ENCODE assay signal across 28 mouse cellular contexts in genomic region chr2:180133911-180134310, GRCm38 (mm10). TPM values are rescaled to one million over a fixed set of nuclear protein-coding genes. Genes with fewer than 3 reads are reported as not detected.
DNase-seq lines count a peak whose midpoint lies in the region; ATAC-seq and TF ChIP-seq lines count a peak whose summit lies in the region.
"Had no signal": no experiment of that assay in that cellular context is flagged by ENCODE, and none has a peak within 500 bp of the region (broad histone marks: within the 10 kb centered on the region; RNA-seq: fewer than 3 reads in every experiment).

No protein-coding gene starts in this region.

- H3K4me1 ChIP-seq in heart, embryonic 13.5 days, result peaks cover 25% of the 10 kb centered on the region
- no peaks in the 10 kb centered on the region for H3K4me1 ChIP-seq in midbrain, embryonic 11.5 days (ENCODE audit: control insufficient read depth, insufficient read depth, low read length)
- no peaks in the 10 kb centered on the region for H3K4me1 ChIP-seq in midbrain, embryonic 15.5 days
- no peaks in the 10 kb centered on the region for H3K4me1 ChIP-seq in hindbrain, postnatal 0 days (ENCODE audit: insufficient read depth, low read length)
- H3K4me1 ChIP-seq: embryonic facial prominence, embryonic 15.5 days; forebrain, embryonic 15.5 days; hindbrain, embryonic 10.5 days; hindbrain, embryonic 15.5 days had no signal

- H3K36me3 ChIP-seq in heart, embryonic 13.5 days, result peaks cover 17% of the 10 kb centered on the region
- 0 out of 2 replicates have a peak, but pooled peaks cover 2% of the 10 kb centered on the region for H3K36me3 ChIP-seq in midbrain, embryonic 11.5 days (ENCODE audit: control insufficient read depth, insufficient read depth, low read length)
- H3K36me3 ChIP-seq in midbrain, embryonic 15.5 days (replicated peaks), result peaks cover 11% of the 10 kb centered on the region; the same call in 1 of the 2 replicates
- peaks cover 3% of the 10 kb centered on the region; the same call in 1 of the 2 replicates for H3K36me3 ChIP-seq in hindbrain, postnatal 0 days (ENCODE audit: insufficient read depth, low read length)

- no peak for DNase-seq in heart, postnatal 14 days
- DNase-seq in midbrain, embryonic 11.5 days (ENCODE audit: low spot score, missing footprints), result peak; percentile 53
- DNase-seq in hindbrain, postnatal 0 days (ENCODE audit: low spot score), result no peak
- DNase-seq: adrenal gland, adult 8-10 months; adrenal gland, postnatal 36 days; B cell, adult 2 months; cerebellum, adult 11 months; cerebellum, adult 8-10 months; cerebellum, postnatal 14 days; embryo, embryonic 11 days; gastrocnemius, postnatal 36 days; heart, adult 2 months had no signal

- no peak overlapping the region for H3K9ac ChIP-seq in heart, embryonic 13.5 days
- H3K9ac ChIP-seq in midbrain, embryonic 11.5 days (ENCODE audit: low read length), result no peak overlapping the region
- H3K9ac ChIP-seq in midbrain, embryonic 15.5 days, result no peak overlapping the region
- H3K9ac ChIP-seq in hindbrain, postnatal 0 days (replicated peaks; ENCODE audit: low read length), result no peak overlapping the region
- H3K9ac ChIP-seq: embryonic facial prominence, embryonic 15.5 days; forebrain, embryonic 15.5 days; hindbrain, embryonic 15.5 days had no signal

- WGBS in heart, embryonic 13.5 days, result 74% methylated on average over 3 of the region's 3 CpGs
- 93% methylated on average over 3 of the region's 3 CpGs for WGBS in midbrain, embryonic 11.5 days
- 90% methylated on average over 3 of the region's 3 CpGs for WGBS in midbrain, embryonic 15.5 days
- 83% methylated on average over 3 of the region's 3 CpGs for WGBS in hindbrain, postnatal 0 days

- H3K9me3 ChIP-seq in heart, embryonic 13.5 days, result no peaks in the 10 kb centered on the region
- no peaks in the 10 kb centered on the region for H3K9me3 ChIP-seq in midbrain, embryonic 11.5 days (ENCODE audit: control insufficient read depth, low read length)
- H3K9me3 ChIP-seq in midbrain, embryonic 15.5 days, result no peaks in the 10 kb centered on the region
- H3K9me3 ChIP-seq in hindbrain, postnatal 0 days (ENCODE audit: low read length), result no peaks in the 10 kb centered on the region
- H3K9me3 ChIP-seq: embryonic facial prominence, embryonic 15.5 days; forebrain, embryonic 15.5 days; G1E; hindbrain, embryonic 10.5 days; hindbrain, embryonic 15.5 days had no signal

- no peak overlapping the region for H3K4me3 ChIP-seq in heart, embryonic 13.5 days
- no peak overlapping the region for H3K4me3 ChIP-seq in midbrain, embryonic 11.5 days (ENCODE audit: low read depth, low read length)
- H3K4me3 ChIP-seq in midbrain, embryonic 15.5 days, result no peak overlapping the region
- no peak overlapping the region for H3K4me3 ChIP-seq in hindbrain, postnatal 0 days (ENCODE audit: low read length)
- H3K4me3 ChIP-seq: embryonic facial prominence, embryonic 15.5 days; erythroblast, embryonic 14.5 days; forebrain, embryonic 15.5 days; heart, adult 2 months; hindbrain, embryonic 10.5 days; hindbrain, embryonic 15.5 days had no signal

- H3K27ac ChIP-seq in heart, embryonic 13.5 days (replicated peaks), result peak overlapping the region; percentile 56
- no peak overlapping the region for H3K27ac ChIP-seq in midbrain, embryonic 11.5 days (ENCODE audit: low read depth, low read length)
- no peak overlapping the region for H3K27ac ChIP-seq in midbrain, embryonic 15.5 days
- H3K27ac ChIP-seq in hindbrain, postnatal 0 days, result no peak overlapping the region
- H3K27ac ChIP-seq: embryonic facial prominence, embryonic 15.5 days; forebrain, embryonic 15.5 days; heart, adult 2 months; hindbrain, embryonic 10.5 days; hindbrain, embryonic 15.5 days had no signal

- ATAC-seq in heart, embryonic 13.5 days (ENCODE audit: extremely low read depth, insufficient number of reproducible peaks, low FRiP score, low TSS enrichment), result no peak
- ATAC-seq in midbrain, embryonic 11.5 days (ENCODE audit: low FRiP score), result no peak
- no peak for ATAC-seq in midbrain, embryonic 15.5 days (replicated peaks)
- peak; percentile 81 for ATAC-seq in megakaryocyte, adult 5-6 weeks (ENCODE audit: poor library complexity, severe bottlenecking)
- ATAC-seq in hindbrain, postnatal 0 days, result no peak
- ATAC-seq in erythroid progenitor cell, adult 5-6 weeks (replicated peaks; ENCODE audit: low FRiP score, poor library complexity, severe bottlenecking), result no peak
- ATAC-seq: CD4-positive, CD25-positive, alpha-beta regulatory T cell, adult 4 months; forebrain, embryonic 15.5 days; inflammation-experienced regulatory T-cells, adult 6 months; intestine, postnatal 0 days had no signal

- H3K4me2 ChIP-seq in heart, embryonic 13.5 days, result no peak overlapping the region
- H3K4me2 ChIP-seq in midbrain, embryonic 11.5 days, result no peak overlapping the region
- H3K4me2 ChIP-seq in midbrain, embryonic 15.5 days, result no peak overlapping the region
- no peak overlapping the region for H3K4me2 ChIP-seq in hindbrain, postnatal 0 days (ENCODE audit: low read depth, low read length)
- H3K4me2 ChIP-seq: embryonic facial prominence, embryonic 15.5 days; forebrain, embryonic 15.5 days; hindbrain, embryonic 15.5 days had no signal

- intact Hi-C loops in heart, postnatal 14 days (cut with DNase I), result no loop called here

- H3K27me3 ChIP-seq in heart, embryonic 13.5 days (replicated peaks), result no peaks in the 10 kb centered on the region
- H3K27me3 ChIP-seq in midbrain, embryonic 11.5 days (ENCODE audit: control insufficient read depth, insufficient read depth, low read length), result no peaks in the 10 kb centered on the region
- H3K27me3 ChIP-seq in midbrain, embryonic 15.5 days (replicated peaks), result no peaks in the 10 kb centered on the region
- H3K27me3 ChIP-seq in hindbrain, postnatal 0 days (ENCODE audit: insufficient read depth, low read length), result no peaks in the 10 kb centered on the region
- H3K27me3 ChIP-seq: embryonic facial prominence, embryonic 15.5 days; forebrain, embryonic 15.5 days; hindbrain, embryonic 15.5 days had no signal

- TF ChIP-seq CTCF in hindbrain, postnatal 0 days (IDR thresholded peaks at IDR 0.05; ENCODE audit: low read depth), result no peak

RNA-seq across cellular contexts. Expression of gene Osbpl2, which starts 14.8 kb away (rescaled TPM):
- 34.1 and 37.8 TPM in 2 replicates for polyA plus RNA-seq in heart, embryonic 13.5 days (2015; fragmentation: Nextera tagmentation; extraction: Ambion mirVana)
- total RNA-seq in heart, postnatal 14 days (2021), result 10 to 100 TPM; 33.4 to 35.7 TPM
- polyA plus RNA-seq in midbrain, embryonic 11.5 days (2014; fragmentation: Nextera tagmentation; extraction: Ambion mirVana), result 43.3 and 46.3 TPM in 2 replicates
- 80.3 and 81.2 TPM in 2 replicates for polyA plus RNA-seq in midbrain, embryonic 15.5 days (2015; fragmentation: Nextera tagmentation; extraction: Ambion mirVana)
- total RNA-seq in megakaryocyte, adult 5-6 weeks (2015), result 22.0 and 23.2 TPM in 2 replicates
- 39.8 and 62.2 TPM in 2 replicates for total RNA-seq in megakaryocyte, adult 5-6 weeks (2017)
- 39.2 and 44.0 TPM in 2 replicates for total RNA-seq in hindbrain, postnatal 0 days (2014; rRNA removed)
- 56.0 and 57.9 TPM in 2 replicates for polyA plus RNA-seq in hindbrain, postnatal 0 days (2015; fragmentation: Nextera tagmentation; extraction: Ambion mirVana)
- total RNA-seq in erythroid progenitor cell, adult 5-6 weeks (2015; ENCODE audit: low replicate concordance), result 7.6 and 10.1 TPM in 2 replicates
- 14.4 and 16.3 TPM in 2 replicates for total RNA-seq in erythroid progenitor cell, adult 5-6 weeks (2017; ENCODE audit: low replicate concordance)

RNA-seq across cellular contexts. Expression of gene Hrh3, which starts 29.6 kb away (rescaled TPM):
- polyA plus RNA-seq in heart, embryonic 13.5 days (2015; fragmentation: Nextera tagmentation; extraction: Ambion mirVana), result not detected in 2 replicates
- total RNA-seq in heart, postnatal 14 days (2021), result not detected
- 3.0 and 3.2 TPM in 2 replicates for polyA plus RNA-seq in midbrain, embryonic 11.5 days (2014; fragmentation: Nextera tagmentation; extraction: Ambion mirVana)
- 3.2 and 3.7 TPM in 2 replicates for polyA plus RNA-seq in midbrain, embryonic 15.5 days (2015; fragmentation: Nextera tagmentation; extraction: Ambion mirVana)
- total RNA-seq in megakaryocyte, adult 5-6 weeks (2015), result 0.04 TPM in 1 of 2 replicates, not detected in the other
- not detected in 2 replicates for total RNA-seq in megakaryocyte, adult 5-6 weeks (2017)
- 5.9 and 11.4 TPM in 2 replicates for total RNA-seq in hindbrain, postnatal 0 days (2014; rRNA removed)
- 3.4 and 3.6 TPM in 2 replicates for polyA plus RNA-seq in hindbrain, postnatal 0 days (2015; fragmentation: Nextera tagmentation; extraction: Ambion mirVana)
- not detected in 2 replicates for total RNA-seq in erythroid progenitor cell, adult 5-6 weeks (2015; ENCODE audit: low replicate concordance)
- not detected in 2 replicates for total RNA-seq in erythroid progenitor cell, adult 5-6 weeks (2017; ENCODE audit: low replicate concordance)
- total RNA-seq: common myeloid progenitor, adult 5-6 weeks; gastrocnemius, adult 8-10 months; gastrocnemius, postnatal 36 days had no signal
- polyA plus RNA-seq: CD4-positive, CD25-positive, alpha-beta regulatory T cell, adult 4 months; erythroblast, embryonic 14.5 days; G1E; heart, postnatal 0 days; inflammation-experienced regulatory T-cells, adult 6 months; intestine, postnatal 0 days had no signal

RNA-seq across cellular contexts. Expression of gene Adrm1, which starts 37.4 kb away (rescaled TPM):
- 150 and 155 TPM in 2 replicates for polyA plus RNA-seq in heart, embryonic 13.5 days (2015; fragmentation: Nextera tagmentation; extraction: Ambion mirVana)
- total RNA-seq in heart, postnatal 14 days (2021), result 10 to 100 TPM; 87.1 to 95.9 TPM
- polyA plus RNA-seq in midbrain, embryonic 11.5 days (2014; fragmentation: Nextera tagmentation; extraction: Ambion mirVana), result 170 and 171 TPM in 2 replicates
- polyA plus RNA-seq in midbrain, embryonic 15.5 days (2015; fragmentation: Nextera tagmentation; extraction: Ambion mirVana), result 205 and 213 TPM in 2 replicates
- total RNA-seq in megakaryocyte, adult 5-6 weeks (2015), result 55.7 and 58.0 TPM in 2 replicates
- total RNA-seq in megakaryocyte, adult 5-6 weeks (2017), result 32.0 and 39.1 TPM in 2 replicates
- total RNA-seq in hindbrain, postnatal 0 days (2014; rRNA removed), result 107 and 119 TPM in 2 replicates
- polyA plus RNA-seq in hindbrain, postnatal 0 days (2015; fragmentation: Nextera tagmentation; extraction: Ambion mirVana), result 207 and 210 TPM in 2 replicates
- 47.6 and 66.7 TPM in 2 replicates for total RNA-seq in erythroid progenitor cell, adult 5-6 weeks (2015; ENCODE audit: low replicate concordance)
- 24.1 and 32.6 TPM in 2 replicates for total RNA-seq in erythroid progenitor cell, adult 5-6 weeks (2017; ENCODE audit: low replicate concordance)
